Mouse (Mus musculus): Measurements from ENCODE around the gene Rapgef1. TPM values are rescaled to one million over a fixed set of nuclear protein-coding genes. Genes with fewer than 3 reads are reported as not detected.
"Not testable (repeated sequence)": the region's sequence is repeated elsewhere in the genome, so short reads cannot be mapped to it uniquely, and the experiment has no call there.

Rapgef1 gene
- polyA plus RNA-seq, 1 experiment from 2014 or later, result 5.5 TPM

- WGBS (ENCODE audit: insufficient replicate concordance), result 86% methylated on average over 18 of the region's 18 CpGs
- H3K27ac ChIP-seq (replicated peaks), result no peak overlapping the region
- ATAC-seq (ENCODE audit: insufficient read depth), result no peak
- H3K36me3 ChIP-seq (replicated peaks), result peaks cover 71% of the 10 kb centered on the region
- H3K9me3 ChIP-seq (replicated peaks), result no peaks in the 10 kb centered on the region
- peaks cover 23% of the 10 kb centered on the region for H3K4me1 ChIP-seq (replicated peaks)
- no peak overlapping the region for H3K4me3 ChIP-seq (replicated peaks)
- no peaks in the 10 kb centered on the region for H3K27me3 ChIP-seq
- no peak overlapping the region for H3K4me2 ChIP-seq
- no peak overlapping the region for H3K9ac ChIP-seq
Observed at GRCm38 (mm10) chr2:29706726-29707620, 87.5 kb downstream of the Rapgef1 start.

DNA sequence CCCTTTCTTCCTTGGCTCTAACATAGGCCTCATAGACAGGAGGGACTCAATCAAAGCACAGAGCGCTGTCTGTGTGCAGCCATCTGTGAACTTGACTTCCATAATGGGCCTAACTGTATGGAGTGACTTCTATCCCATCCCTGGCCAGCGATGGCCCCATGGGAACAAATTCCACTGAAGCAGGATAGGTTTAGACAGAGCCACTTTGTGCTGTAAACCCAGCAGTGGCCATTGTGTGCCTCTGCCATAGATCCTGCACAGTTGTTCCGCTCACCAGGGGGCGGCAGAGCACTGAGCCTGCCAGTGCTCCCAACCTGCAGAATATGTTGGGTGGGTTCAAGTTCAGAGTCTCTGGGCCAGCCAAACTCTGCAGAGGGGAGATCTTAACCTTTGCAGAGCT lies 88.2 kb downstream of the Rapgef1 start:
- ATAC-seq (ENCODE audit: insufficient read depth), result no peak
- Histone ChIP-seq H3K4me3 (replicated peaks) (no peak overlapping the region), H3K27ac (replicated peaks) (no peak overlapping the region), H3K4me2 (no peak overlapping the region), H3K9me3 (replicated peaks) (no peaks in the 10 kb centered on the region), H3K27me3 (no peaks in the 10 kb centered on the region), H3K4me1 (replicated peaks) (peaks cover 23% of the 10 kb centered on the region), H3K36me3 (replicated peaks) (peaks cover 64% of the 10 kb centered on the region), H3K9ac (no peak overlapping the region)
- 75% methylated on average over 4 of the region's 4 CpGs for WGBS (ENCODE audit: insufficient replicate concordance)

DNA sequence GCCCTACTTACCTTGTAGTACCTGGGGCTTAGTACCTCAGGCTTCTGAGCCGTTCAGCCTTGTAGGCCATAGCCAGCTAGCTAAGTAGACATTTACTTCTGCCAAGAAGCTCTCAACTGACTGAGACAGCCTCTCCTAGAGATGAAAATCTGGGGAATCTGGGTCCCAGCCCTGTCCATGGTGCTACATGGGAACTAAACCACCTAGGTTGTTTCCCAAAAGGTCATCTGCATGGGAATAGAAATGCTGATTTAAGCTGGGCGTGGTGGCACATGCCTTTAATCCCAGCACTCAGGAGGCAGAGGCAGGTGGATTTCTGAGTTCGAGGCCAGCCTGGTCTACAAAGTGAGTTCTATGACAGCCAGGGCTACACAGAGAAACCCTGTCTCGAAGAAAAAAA lies 88.7 kb downstream of the Rapgef1 start:
- H3K27me3 ChIP-seq; H3K9ac ChIP-seq; H3K9me3 ChIP-seq (replicated peaks); H3K4me3 ChIP-seq (replicated peaks); ATAC-seq (ENCODE audit: insufficient read depth); H3K4me2 ChIP-seq; H3K27ac ChIP-seq (replicated peaks): not testable (repeated sequence)
- WGBS (ENCODE audit: insufficient replicate concordance), result 75% methylated on average over 4 of the region's 4 CpGs
- peaks cover 62% of the 10 kb centered on the region for H3K36me3 ChIP-seq (replicated peaks)
- peaks cover 22% of the 10 kb centered on the region for H3K4me1 ChIP-seq (replicated peaks)

GRCm38 (mm10) chr2:29711038-29711437 lies 91.5 kb downstream of the Rapgef1 start:
- WGBS (ENCODE audit: insufficient replicate concordance), result 64% methylated on average over 3 of the region's 3 CpGs
- no peak overlapping the region for H3K27ac ChIP-seq (replicated peaks)
- H3K4me2 ChIP-seq, result no peak overlapping the region
- no peaks in the 10 kb centered on the region for H3K4me1 ChIP-seq (replicated peaks)
- ATAC-seq (ENCODE audit: insufficient read depth), result no peak
- no peaks in the 10 kb centered on the region for H3K27me3 ChIP-seq
- H3K9me3 ChIP-seq (replicated peaks), result no peaks in the 10 kb centered on the region
- H3K4me3 ChIP-seq (replicated peaks), result no peak overlapping the region
- H3K9ac ChIP-seq, result no peak overlapping the region
- peaks cover 55% of the 10 kb centered on the region for H3K36me3 ChIP-seq (replicated peaks)

DNA sequence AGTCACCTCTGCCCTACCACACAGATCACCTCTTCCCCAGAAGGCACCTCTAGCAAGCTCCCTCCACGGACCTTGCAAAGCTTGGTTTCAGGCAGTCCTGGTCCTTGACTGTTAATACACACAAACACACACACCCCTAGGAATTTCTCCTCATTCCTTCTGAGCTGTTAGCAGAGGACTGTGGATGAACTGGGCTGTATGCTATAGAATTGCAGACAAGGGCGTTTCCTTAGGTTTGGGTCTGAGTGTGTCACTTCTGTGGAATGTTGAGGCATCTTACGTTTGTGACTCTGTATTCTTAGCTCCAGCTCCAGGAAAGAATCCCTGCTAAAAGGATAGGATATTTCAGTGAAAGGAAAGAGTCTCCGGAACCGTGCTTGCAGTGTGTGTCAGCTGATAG lies 92.4 kb downstream of the Rapgef1 start:
- H3K27me3 ChIP-seq, result no peaks in the 10 kb centered on the region
- no peak overlapping the region for H3K27ac ChIP-seq (replicated peaks)
- H3K4me2 ChIP-seq, result no peak overlapping the region
- 0 out of 2 replicates have a peak, but pooled peaks cover 6% of the 10 kb centered on the region for H3K4me1 ChIP-seq (replicated peaks)
- no peak overlapping the region for H3K9ac ChIP-seq
- H3K36me3 ChIP-seq (replicated peaks), result peaks cover 53% of the 10 kb centered on the region
- H3K9me3 ChIP-seq (replicated peaks), result no peaks in the 10 kb centered on the region
- 76% methylated on average over 5 of the region's 5 CpGs for WGBS (ENCODE audit: insufficient replicate concordance)
- H3K4me3 ChIP-seq (replicated peaks), result no peak overlapping the region
- no peak for ATAC-seq (ENCODE audit: insufficient read depth)

DNA sequence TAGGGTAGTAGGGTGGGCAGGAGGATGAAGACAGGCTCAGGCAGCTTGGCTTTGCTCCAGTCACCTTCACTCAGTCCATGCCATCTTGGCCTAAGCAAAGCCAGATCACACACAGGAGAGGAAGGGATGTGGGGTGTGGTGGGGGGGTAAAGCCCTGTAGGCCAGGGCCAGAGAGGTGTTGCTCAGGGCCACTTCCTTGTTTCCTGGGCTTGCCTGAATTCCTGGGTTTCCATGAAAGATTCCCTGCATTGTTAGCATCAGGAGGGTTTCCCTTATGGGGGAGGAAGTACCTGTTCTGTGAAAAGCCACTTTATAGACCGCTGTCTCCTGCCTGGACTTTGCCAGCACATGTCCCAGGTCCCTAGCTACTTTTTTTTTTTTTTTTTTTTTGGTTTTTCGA lies 94.0 kb downstream of the Rapgef1 start:
- H3K27me3 ChIP-seq, result no peaks in the 10 kb centered on the region
- H3K9ac ChIP-seq, result no peak overlapping the region
- no peak overlapping the region for H3K4me3 ChIP-seq (replicated peaks)
- H3K9me3 ChIP-seq (replicated peaks), result no peaks in the 10 kb centered on the region
- H3K4me2 ChIP-seq, result no peak overlapping the region
- no peak for ATAC-seq (ENCODE audit: insufficient read depth)
- no peak overlapping the region for H3K27ac ChIP-seq (replicated peaks)
- 0 out of 2 replicates have a peak, but pooled peaks cover 6% of the 10 kb centered on the region for H3K4me1 ChIP-seq (replicated peaks)
- WGBS (ENCODE audit: insufficient replicate concordance), result 63% methylated on average over 2 of the region's 2 CpGs
- H3K36me3 ChIP-seq (replicated peaks), result peaks cover 39% of the 10 kb centered on the region; the same call in 1 of the 2 replicates

GRCm38 (mm10) chr2:29714127-29714526 lies 94.6 kb downstream of the Rapgef1 start:
- Histone ChIP-seq H3K27ac (replicated peaks) (no peak overlapping the region), H3K9ac (no peak overlapping the region), H3K4me2 (no peak overlapping the region), H3K9me3 (replicated peaks) (no peaks in the 10 kb centered on the region), H3K27me3 (no peaks in the 10 kb centered on the region), H3K4me3 (replicated peaks) (no peak overlapping the region), H3K36me3 (replicated peaks) (peaks cover 35% of the 10 kb centered on the region; the same call in 1 of the 2 replicates), H3K4me1 (replicated peaks) (0 out of 2 replicates have a peak, but pooled peaks cover 6% of the 10 kb centered on the region)
- ATAC-seq (ENCODE audit: insufficient read depth), result no peak
- 71% methylated on average over 5 of the region's 5 CpGs for WGBS (ENCODE audit: insufficient replicate concordance)

DNA sequence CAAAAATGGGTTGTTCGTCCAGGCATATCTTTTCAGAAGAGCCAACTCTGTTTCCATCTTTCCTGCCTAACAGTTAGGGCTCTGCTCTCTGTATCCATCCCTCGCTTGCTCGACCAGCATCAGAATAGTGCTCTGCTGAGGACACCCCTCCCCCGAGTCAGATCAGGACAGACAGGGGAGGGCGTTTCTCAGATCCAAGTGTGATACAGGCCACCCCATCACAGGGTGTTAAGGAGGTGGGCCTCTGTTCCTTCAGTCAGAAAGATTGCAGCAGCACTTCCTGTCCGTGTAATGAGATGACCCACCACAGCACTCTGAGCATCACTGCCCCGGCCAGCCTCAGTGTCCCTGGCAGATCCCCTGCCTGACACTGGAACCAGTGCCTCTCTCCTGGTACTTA lies 96.6 kb downstream of the Rapgef1 start:
- 59% methylated on average over 7 of the region's 7 CpGs for WGBS (ENCODE audit: insufficient replicate concordance)
- H3K4me1 ChIP-seq (replicated peaks), result 0 out of 2 replicates have a peak, but pooled peaks cover 6% of the 10 kb centered on the region
- H3K27me3 ChIP-seq, result no peaks in the 10 kb centered on the region
- ATAC-seq (ENCODE audit: insufficient read depth), result no peak
- no peak overlapping the region for H3K4me2 ChIP-seq
- H3K4me3 ChIP-seq (replicated peaks), result no peak overlapping the region
- H3K27ac ChIP-seq (replicated peaks), result no peak overlapping the region
- H3K9me3 ChIP-seq (replicated peaks), result no peaks in the 10 kb centered on the region
- peaks cover 43% of the 10 kb centered on the region; the same call in 1 of the 2 replicates for H3K36me3 ChIP-seq (replicated peaks)
- H3K9ac ChIP-seq, result no peak overlapping the region

DNA sequence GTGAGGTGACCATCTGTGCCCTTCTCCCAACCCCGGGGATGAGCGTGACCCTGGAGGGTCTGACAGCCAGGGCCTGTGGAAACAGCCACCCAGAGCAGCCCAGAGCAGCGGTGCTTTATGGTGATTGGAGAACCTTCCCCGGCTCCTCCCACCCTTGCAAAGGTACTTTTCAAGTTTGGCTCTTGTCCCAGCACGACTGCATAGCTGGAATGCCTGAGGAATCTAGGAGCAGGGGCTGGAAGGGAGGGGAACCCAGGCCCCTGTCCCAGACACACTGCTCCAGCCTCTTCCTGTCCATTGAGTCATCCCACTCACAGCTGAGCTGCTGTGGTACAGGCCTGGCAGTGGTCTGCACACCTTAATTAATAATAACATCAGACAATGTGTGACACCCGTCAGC lies 97.2 kb downstream of the Rapgef1 start:
- no peaks in the 10 kb centered on the region for H3K27me3 ChIP-seq
- H3K4me1 ChIP-seq (replicated peaks), result 0 out of 2 replicates have a peak, but pooled peaks cover 6% of the 10 kb centered on the region
- H3K27ac ChIP-seq (replicated peaks), result no peak overlapping the region
- peaks cover 43% of the 10 kb centered on the region; the same call in 1 of the 2 replicates for H3K36me3 ChIP-seq (replicated peaks)
- H3K4me2 ChIP-seq, result no peak overlapping the region
- 64% methylated on average over 6 of the region's 6 CpGs for WGBS (ENCODE audit: insufficient replicate concordance)
- ATAC-seq (ENCODE audit: insufficient read depth), result peak; percentile 44; the same call in 1 of the 2 replicates
- no peak overlapping the region for H3K9ac ChIP-seq
- no peaks in the 10 kb centered on the region for H3K9me3 ChIP-seq (replicated peaks)
- no peak overlapping the region for H3K4me3 ChIP-seq (replicated peaks)

DNA sequence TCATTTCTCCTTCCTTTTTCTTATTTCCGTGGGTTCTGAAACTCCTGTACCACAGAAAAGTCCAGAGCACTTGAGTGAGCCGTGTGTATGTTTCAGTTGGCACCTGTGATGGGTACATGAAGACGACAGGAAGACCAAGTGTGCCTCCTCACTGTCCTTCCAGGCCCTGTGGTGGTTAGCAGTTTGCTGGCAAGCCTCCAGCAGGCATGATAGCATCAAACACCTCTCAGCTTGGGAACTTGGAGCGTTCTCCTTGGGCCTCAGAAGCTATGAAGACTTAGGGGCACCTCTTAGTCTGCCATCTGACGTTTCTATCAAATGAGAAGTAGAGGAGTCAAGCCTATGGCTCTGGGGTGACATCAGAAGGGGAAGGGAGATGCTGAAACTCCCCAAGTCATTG lies 99.1 kb downstream of the Rapgef1 start:
- Histone ChIP-seq H3K27ac (replicated peaks) (no peak overlapping the region), H3K4me3 (replicated peaks) (no peak overlapping the region), H3K27me3 (no peaks in the 10 kb centered on the region), H3K4me1 (replicated peaks) (peaks cover 9% of the 10 kb centered on the region; the same call in 1 of the 2 replicates), H3K36me3 (replicated peaks) (peaks cover 42% of the 10 kb centered on the region), H3K4me2 (no peak overlapping the region), H3K9ac (no peak overlapping the region), H3K9me3 (replicated peaks) (no peaks in the 10 kb centered on the region)
- WGBS (ENCODE audit: insufficient replicate concordance), result 61% methylated on average over 5 of the region's 5 CpGs
- no peak for ATAC-seq (ENCODE audit: insufficient read depth)

GRCm38 (mm10) chr2:29723132-29723531 lies 103.6 kb downstream of the Rapgef1 start:
- H3K4me2 ChIP-seq, result no peak overlapping the region
- ATAC-seq (ENCODE audit: insufficient read depth), result no peak
- H3K4me1 ChIP-seq (replicated peaks), result peaks cover 3% of the 10 kb centered on the region; the same call in 1 of the 2 replicates
- 83% methylated on average over 3 of the region's 3 CpGs for WGBS (ENCODE audit: insufficient replicate concordance)
- no peak overlapping the region for H3K4me3 ChIP-seq (replicated peaks)
- peaks cover 66% of the 10 kb centered on the region for H3K36me3 ChIP-seq (replicated peaks)
- no peaks in the 10 kb centered on the region for H3K27me3 ChIP-seq
- H3K27ac ChIP-seq (replicated peaks), result no peak overlapping the region
- H3K9ac ChIP-seq, result no peak overlapping the region
- H3K9me3 ChIP-seq (replicated peaks), result no peaks in the 10 kb centered on the region
